Mouse (Mus musculus) hindbrain, postnatal 0 days (tissue): ENCODE results near the gene Klhl24. TPM values are rescaled to one million over a fixed set of nuclear protein-coding genes. Genes with fewer than 3 reads are reported as not detected.
A peak's percentile ranks its signal among the peaks of the same experiment; 100 is the strongest.

Experiments
- ATAC-seq: fragments of 200-750 bp; cut with Nextera tagmentation; 2 replicates; pipeline ENCODE4 v1.8.0; 2017; ENCODE audit warnings: mild to moderate bottlenecking, moderate TSS enrichment, moderate library complexity
- DNase-seq: peaks from one replicate; pipeline ENCODE4 v3.0.0-alpha.2; 2015; ENCODE audit warnings: low spot score
- H3K27ac ChIP-seq: fragments of 300-500 bp; sonication (generic); 2 replicates; pipeline ENCODE4 v1.5.1; 2014; ENCODE audit warnings: mild to moderate bottlenecking
- H3K27me3 ChIP-seq: fragments of 300-500 bp; sonication (generic); 2 replicates; pipeline ENCODE4 v1.6.1; 2014; ENCODE audit warnings: low read length, mixed read lengths; ENCODE audit not compliant: insufficient read depth
- H3K36me3 ChIP-seq: fragments of 300-500 bp; sonication (generic); 2 replicates; pipeline ENCODE4 v1.6.1; 2014; ENCODE audit warnings: low read length, mixed read lengths; ENCODE audit not compliant: insufficient read depth
- H3K4me1 ChIP-seq: fragments of 300-500 bp; sonication (generic); 2 replicates; pipeline ENCODE4 v1.6.1; 2014; ENCODE audit warnings: antibody characterized with exemption, low read length, mixed read lengths; ENCODE audit not compliant: insufficient read depth
- H3K4me2 ChIP-seq: fragments of 300-500 bp; sonication (generic); 2 replicates; pipeline ENCODE4 v1.6.1; 2014; ENCODE audit warnings: low read depth, mild to moderate bottlenecking, low read length, moderate library complexity, mixed read lengths
- H3K4me3 ChIP-seq: fragments of 300-500 bp; sonication (generic); 2 replicates; pipeline ENCODE4 v1.5.1; 2014; ENCODE audit warnings: low read length
- H3K9ac ChIP-seq: fragments of 300-500 bp; sonication (generic); replicated peaks from 2 replicates; pipeline ENCODE4 v1.6.1; 2014; ENCODE audit warnings: mild to moderate bottlenecking, low read length, moderate library complexity, mixed read lengths
- H3K9me3 ChIP-seq: fragments of 300-500 bp; sonication (generic); 2 replicates; pipeline ENCODE4 v1.6.1; 2016; ENCODE audit warnings: low read length, mixed read lengths
- CTCF ChIP-seq: IDR thresholded peaks from 2 replicates; pipeline ENCODE4 v1.5.1; 2016; ENCODE audit warnings: antibody characterized with exemption, control low read depth, low read depth
- WGBS: fragments of 180-500 bp; shearing (Covaris S2); extraction: QIAGEN DNeasy Blood & Tissue Kit; methylation state at CpG from one replicate; pipeline ENCODE4 v1.1.7; 2014; 5-methylcytosine and 5-hydroxymethylcytosine counted together
- polyA plus RNA-seq: library from polyadenylated mRNA; unstranded; fragments of >200 nt; fragmentation: Nextera tagmentation; extraction: Ambion mirVana; gene quantifications from 2 replicates; pipeline ENCODE4 v1.2.1, GENCODE M21; 2015
- total RNA-seq: library from RNA; depleted of rRNA; stranded (reverse); fragments of >200 nt; gene quantifications from 2 replicates; pipeline ENCODE4 v1.2.3, GENCODE M21; 2014; rRNA removed

Gene Klhl24
- 75.5 and 80.7 TPM in 2 replicates for total RNA-seq
- polyA plus RNA-seq = 34.8 and 36.2 TPM in 2 replicates

- under 1% methylated on average over 29 of the region's 29 CpGs for WGBS
- Histone ChIP-seq H3K27ac (peak within 1 kb of the TSS; percentile 100), H3K27me3 (no peaks in the 10 kb centered on the region), H3K4me2 (peak within 1 kb of the TSS; percentile 58), H3K36me3 (no peaks in the 10 kb centered on the region), H3K9ac (peak within 1 kb of the TSS; percentile 97), H3K9me3 (no peaks in the 10 kb centered on the region), H3K4me3 (peak within 1 kb of the TSS; percentile 96), H3K4me1 (no peaks in the 10 kb centered on the region)
- peak; percentile 84 for TF ChIP-seq CTCF
- peak; percentile 97 for ATAC-seq
- peak; percentile 99 for DNase-seq
Measured at GRCm38 (mm10) chr16:20097069-20097710, at the start of gene Klhl24. Klhl24 (plus strand) TSS chr16:20097542.

- no peaks in the 10 kb centered on the region for H3K9me3 ChIP-seq
- H3K4me3 ChIP-seq = no peak overlapping the region
- ATAC-seq = no peak
- no peak for TF ChIP-seq CTCF
- DNase-seq = no peak
- H3K9ac ChIP-seq = no peak overlapping the region
- no peak overlapping the region for H3K27ac ChIP-seq
- no peaks in the 10 kb centered on the region for H3K36me3 ChIP-seq
- H3K4me2 ChIP-seq = no peak overlapping the region
- no peaks in the 10 kb centered on the region for H3K4me1 ChIP-seq
- WGBS = 90% methylated on average over 3 of the region's 3 CpGs
- no peaks in the 10 kb centered on the region for H3K27me3 ChIP-seq
Measured at GRCm38 (mm10) chr16:20052655-20053054, 44.7 kb upstream of the Klhl24 start.

GRCm38 (mm10) chr16:20072770-20073169 is 24.6 kb upstream of the Klhl24 start:
- Histone ChIP-seq H3K36me3 (no peaks in the 10 kb centered on the region), H3K4me2 (no peak overlapping the region), H3K9ac (no peak overlapping the region), H3K9me3 (no peaks in the 10 kb centered on the region), H3K4me1 (no peaks in the 10 kb centered on the region), H3K27me3 (no peaks in the 10 kb centered on the region), H3K4me3 (no peak overlapping the region), H3K27ac (no peak overlapping the region)
- TF ChIP-seq CTCF = no peak
- WGBS = 69% methylated on average over 1 of the region's 1 CpGs
- ATAC-seq (no peak), DNase-seq (no peak)

- Histone ChIP-seq H3K9me3 (no peaks in the 10 kb centered on the region), H3K27ac (no peak overlapping the region), H3K4me3 (no peak overlapping the region), H3K4me2 (no peak overlapping the region), H3K4me1 (no peaks in the 10 kb centered on the region), H3K36me3 (no peaks in the 10 kb centered on the region), H3K27me3 (no peaks in the 10 kb centered on the region), H3K9ac (no peak overlapping the region)
- ATAC-seq (no peak), DNase-seq (no peak)
- WGBS = 72% methylated on average over 1 of the region's 1 CpGs
- TF ChIP-seq CTCF = no peak
Measured at GRCm38 (mm10) chr16:20076675-20077074, 20.7 kb upstream of the Klhl24 start.

- Histone ChIP-seq H3K4me1 (no peaks in the 10 kb centered on the region), H3K9me3 (no peaks in the 10 kb centered on the region), H3K27me3 (no peaks in the 10 kb centered on the region), H3K36me3 (no peaks in the 10 kb centered on the region), H3K4me2 (no peak overlapping the region), H3K4me3 (no peak overlapping the region), H3K9ac (no peak overlapping the region), H3K27ac (no peak overlapping the region)
- DNase-seq (no peak), ATAC-seq (no peak)
- WGBS = 88% methylated on average over 3 of the region's 3 CpGs
- no peak for TF ChIP-seq CTCF
Measured at GRCm38 (mm10) chr16:20080271-20080670, 17.1 kb upstream of the Klhl24 start.

- no peaks in the 10 kb centered on the region for H3K9me3 ChIP-seq
- H3K4me3 ChIP-seq = no peak overlapping the region
- no peak overlapping the region for H3K27ac ChIP-seq
- H3K27me3 ChIP-seq = no peaks in the 10 kb centered on the region
- H3K4me2 ChIP-seq = no peak overlapping the region
- WGBS = 93% methylated on average over 1 of the region's 1 CpGs
- H3K4me1 ChIP-seq = no peaks in the 10 kb centered on the region
- no peak overlapping the region for H3K9ac ChIP-seq
- H3K36me3 ChIP-seq = no peaks in the 10 kb centered on the region
- DNase-seq (no peak), ATAC-seq (no peak)
- no peak for TF ChIP-seq CTCF
Measured at GRCm38 (mm10) chr16:20084623-20085022, 12.7 kb upstream of the Klhl24 start.

- H3K4me2 ChIP-seq = no peak overlapping the region
- H3K4me1 ChIP-seq = no peaks in the 10 kb centered on the region
- no peak for ATAC-seq
- no peak overlapping the region for H3K4me3 ChIP-seq
- TF ChIP-seq CTCF = no peak
- no peak overlapping the region for H3K9ac ChIP-seq
- WGBS = 93% methylated on average over 5 of the region's 5 CpGs
- no peak overlapping the region for H3K27ac ChIP-seq
- H3K9me3 ChIP-seq = no peaks in the 10 kb centered on the region
- no peaks in the 10 kb centered on the region for H3K36me3 ChIP-seq
- H3K27me3 ChIP-seq = no peaks in the 10 kb centered on the region
- DNase-seq = no peak
Measured at GRCm38 (mm10) chr16:20085250-20085905, 12.0 kb upstream of the Klhl24 start.
